Mouse (Mus musculus): Measurements from ENCODE around the gene Nckap5. TPM values are rescaled to one million over a fixed set of nuclear protein-coding genes. Genes with fewer than 3 reads are reported as not detected.

The Nckap5 gene
- polyA plus RNA-seq, 1 experiment from 2014 or later = 24.1 TPM

- Histone ChIP-seq H3K4me1 (peaks cover 7% of the 10 kb centered on the region), H3K27me3 (no peaks in the 10 kb centered on the region), H3K9me3 (replicated peaks) (no peaks in the 10 kb centered on the region), H3K27ac (no peak overlapping the region), H3K4me3 (no peak overlapping the region), H3K4me2 (replicated peaks) (no peak overlapping the region), H3K36me3 (no peaks in the 10 kb centered on the region), H3K9ac (no peak overlapping the region)
- WGBS = 94% methylated on average over 2 of the region's 2 CpGs
- ATAC-seq (ENCODE audit: low FRiP score) = no peak
These were observed 67.4 kb downstream of the Nckap5 start for GRCm38 (mm10) chr1:126763192-126763591.

DNA sequence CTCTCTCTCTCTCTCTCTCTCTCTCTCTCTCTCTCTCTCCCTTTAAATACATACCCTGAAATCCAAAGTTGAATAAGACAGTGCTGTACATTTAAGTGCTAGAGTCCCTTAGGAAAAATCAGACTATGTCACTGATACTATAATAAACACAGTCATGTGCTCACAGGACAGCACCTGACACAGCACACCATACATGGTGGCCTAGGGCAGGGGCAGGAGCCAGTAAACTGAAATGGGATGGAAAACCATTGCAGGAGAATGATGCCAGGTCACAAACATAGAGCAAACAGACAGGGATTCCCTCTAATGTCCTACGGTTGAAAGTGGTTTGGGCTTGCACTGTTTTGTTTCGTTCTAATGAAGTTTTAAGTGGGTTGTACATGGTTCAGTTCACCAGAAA, 70.2 kb downstream of the Nckap5 start:
- Histone ChIP-seq H3K27me3 (no peaks in the 10 kb centered on the region), H3K27ac (no peak overlapping the region), H3K4me2 (replicated peaks) (no peak overlapping the region), H3K9me3 (replicated peaks) (no peaks in the 10 kb centered on the region), H3K4me1 (peaks cover under 1% of the 10 kb centered on the region), H3K4me3 (no peak overlapping the region), H3K9ac (no peak overlapping the region), H3K36me3 (no peaks in the 10 kb centered on the region)
- ATAC-seq (ENCODE audit: low FRiP score) = no peak
- 52% methylated on average over 2 of the region's 2 CpGs for WGBS

DNA sequence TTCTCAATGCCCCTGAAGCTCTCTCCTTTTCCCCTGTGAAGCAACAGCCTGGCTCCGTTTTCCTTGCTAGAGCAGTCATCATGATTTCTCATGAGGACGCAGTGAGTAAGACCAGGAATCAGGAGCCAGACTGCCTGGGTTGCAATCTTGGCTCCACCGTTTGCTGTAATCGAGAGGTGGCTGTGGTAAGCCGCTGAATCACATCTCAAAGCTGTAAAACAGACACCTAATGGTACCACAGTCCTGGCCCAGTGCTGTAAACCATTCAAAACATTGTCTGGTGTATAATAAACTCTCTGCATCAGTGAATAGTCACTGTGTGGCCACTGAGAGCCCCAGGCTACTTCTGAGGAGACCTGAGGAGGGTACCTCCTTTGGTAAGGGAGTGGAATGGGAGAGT, 74.9 kb downstream of the Nckap5 start:
- no peak overlapping the region for H3K27ac ChIP-seq
- H3K36me3 ChIP-seq = no peaks in the 10 kb centered on the region
- no peak overlapping the region for H3K9ac ChIP-seq
- H3K27me3 ChIP-seq = no peaks in the 10 kb centered on the region; the same call in 1 of the 2 replicates
- no peak for ATAC-seq (ENCODE audit: low FRiP score)
- H3K4me1 ChIP-seq = peaks cover 30% of the 10 kb centered on the region
- 80% methylated on average over 5 of the region's 5 CpGs for WGBS
- H3K4me2 ChIP-seq (replicated peaks) = no peak overlapping the region
- H3K4me3 ChIP-seq = no peak overlapping the region
- no peaks in the 10 kb centered on the region for H3K9me3 ChIP-seq (replicated peaks)

DNA sequence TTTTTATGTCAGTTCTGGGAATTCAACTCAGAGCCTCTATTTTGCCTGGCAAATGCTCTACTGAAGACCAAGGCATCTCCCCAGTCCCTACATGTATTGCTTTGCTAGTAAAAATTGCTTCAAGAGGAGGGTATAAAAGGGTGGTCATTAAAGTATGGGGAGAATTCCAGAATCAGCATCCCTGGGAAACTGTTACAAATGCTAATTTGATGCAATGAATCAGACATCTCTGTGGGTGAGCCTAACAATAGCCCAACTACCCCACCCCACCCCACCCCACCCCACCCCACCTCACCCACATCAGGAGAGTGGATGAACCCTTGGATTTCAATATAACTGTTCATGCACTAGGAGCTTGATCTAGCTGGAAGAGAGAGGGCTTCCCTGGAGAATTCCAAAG, 77.0 kb downstream of the Nckap5 start:
- ATAC-seq (ENCODE audit: low FRiP score) = no peak
- no peak overlapping the region for H3K4me3 ChIP-seq
- no peak overlapping the region for H3K27ac ChIP-seq
- no peak overlapping the region for H3K4me2 ChIP-seq (replicated peaks)
- H3K9me3 ChIP-seq (replicated peaks) = no peaks in the 10 kb centered on the region
- no peaks in the 10 kb centered on the region for H3K36me3 ChIP-seq
- H3K9ac ChIP-seq = no peak overlapping the region
- no peaks in the 10 kb centered on the region; the same call in 1 of the 2 replicates for H3K27me3 ChIP-seq
- peaks cover 30% of the 10 kb centered on the region for H3K4me1 ChIP-seq

DNA sequence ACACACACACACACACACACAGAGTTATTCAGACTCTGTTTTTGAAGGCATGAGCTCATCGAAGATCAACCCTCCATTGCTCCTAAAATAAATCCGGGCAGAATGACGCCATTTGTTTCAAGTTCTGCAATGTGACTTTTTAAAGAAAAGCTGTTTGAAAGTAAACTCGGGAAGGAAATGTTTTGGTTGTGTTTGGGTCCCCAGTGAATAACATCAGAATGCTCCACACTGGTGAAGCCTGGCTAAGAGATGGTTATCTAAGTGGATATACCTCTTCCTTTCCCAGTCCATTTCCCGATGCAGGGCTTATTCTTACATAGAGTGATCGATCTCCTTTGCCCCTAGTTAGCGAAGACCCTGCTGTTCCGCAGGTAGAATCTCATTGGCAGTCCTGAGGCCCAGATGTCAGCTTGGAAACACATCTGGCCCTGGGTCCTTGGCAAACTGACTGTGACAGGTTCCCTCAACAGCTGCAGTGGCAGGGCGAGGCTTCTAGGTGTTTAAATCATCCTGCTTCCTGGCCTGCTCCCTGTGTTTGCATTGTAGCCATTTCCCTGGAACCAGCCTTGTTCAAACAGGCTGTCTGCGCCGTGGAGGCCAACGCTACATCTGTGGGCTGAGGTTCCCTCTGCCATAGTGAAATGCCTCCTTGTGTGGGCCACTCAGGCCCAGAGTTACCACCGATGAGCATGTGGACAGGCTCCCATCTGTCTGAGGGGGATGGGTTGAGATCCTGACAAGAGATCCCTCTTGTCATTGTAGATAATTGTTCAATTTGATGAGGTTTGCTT, 78.2 kb downstream of the Nckap5 start:
- H3K9ac ChIP-seq = no peak overlapping the region
- peak; percentile 30; the same call in 1 of the 2 replicates for ATAC-seq (ENCODE audit: low FRiP score)
- H3K9me3 ChIP-seq (replicated peaks) = no peaks in the 10 kb centered on the region
- peaks cover 30% of the 10 kb centered on the region for H3K4me1 ChIP-seq
- H3K36me3 ChIP-seq = no peaks in the 10 kb centered on the region
- no peak overlapping the region for H3K4me2 ChIP-seq (replicated peaks)
- 75% methylated on average over 13 of the region's 13 CpGs for WGBS
- H3K27me3 ChIP-seq = no peaks in the 10 kb centered on the region; the same call in 1 of the 2 replicates
- no peak overlapping the region; the same call in 1 of the 2 replicates for H3K27ac ChIP-seq
- no peak overlapping the region for H3K4me3 ChIP-seq

- Histone ChIP-seq H3K27me3 (no peaks in the 10 kb centered on the region; the same call in 1 of the 2 replicates), H3K4me3 (no peak overlapping the region), H3K9ac (no peak overlapping the region), H3K36me3 (no peaks in the 10 kb centered on the region), H3K4me1 (peaks cover 30% of the 10 kb centered on the region), H3K27ac (peak overlapping the region; percentile 23; the same call in 1 of the 2 replicates), H3K4me2 (replicated peaks) (no peak overlapping the region), H3K9me3 (replicated peaks) (no peaks in the 10 kb centered on the region)
- peak; percentile 38 for ATAC-seq (ENCODE audit: low FRiP score)
- 40% methylated on average over 6 of the region's 6 CpGs for WGBS
These were observed 79.5 kb downstream of the Nckap5 start for GRCm38 (mm10) chr1:126751137-126751536.

GRCm38 (mm10) chr1:126750156-126750555, 80.4 kb downstream of the Nckap5 start:
- 96% methylated on average over 3 of the region's 3 CpGs for WGBS

DNA sequence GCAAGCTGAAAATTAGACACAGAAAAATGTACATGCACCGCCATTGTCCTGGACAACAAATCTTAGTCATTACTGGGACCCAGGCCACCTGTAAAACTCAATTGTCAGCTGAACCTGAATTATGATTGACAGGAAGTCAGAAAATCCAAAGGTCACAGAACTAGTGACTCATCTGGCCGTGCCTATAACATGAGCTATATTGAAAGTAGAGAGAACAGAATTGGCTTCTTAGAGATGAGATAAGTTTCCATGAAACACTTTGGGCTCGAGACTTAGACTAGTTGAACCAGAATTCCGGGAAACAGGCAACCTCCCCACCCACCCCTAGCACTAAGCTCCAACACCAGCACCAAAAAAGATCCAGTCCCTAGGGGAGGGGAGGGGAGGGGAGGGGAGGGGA, 82.7 kb downstream of the Nckap5 start:
- Histone ChIP-seq H3K4me3 (no peak overlapping the region), H3K4me1 (peaks cover 36% of the 10 kb centered on the region), H3K27me3 (no peaks in the 10 kb centered on the region; the same call in 1 of the 2 replicates), H3K4me2 (replicated peaks) (no peak overlapping the region), H3K9me3 (replicated peaks) (no peaks in the 10 kb centered on the region), H3K9ac (no peak overlapping the region), H3K27ac (no peak overlapping the region), H3K36me3 (no peaks in the 10 kb centered on the region)
- no peak for ATAC-seq (ENCODE audit: low FRiP score)
- 89% methylated on average over 4 of the region's 4 CpGs for WGBS

More at GRCm38 (mm10) chr1:126750156-126750555, 80.4 kb downstream of the Nckap5 start:
- no peak overlapping the region for H3K9ac ChIP-seq
- no peaks in the 10 kb centered on the region for H3K9me3 ChIP-seq (replicated peaks)
- H3K27ac ChIP-seq = no peak overlapping the region
- H3K4me2 ChIP-seq (replicated peaks) = no peak overlapping the region
- no peak overlapping the region for H3K4me3 ChIP-seq
- H3K27me3 ChIP-seq = no peaks in the 10 kb centered on the region; the same call in 1 of the 2 replicates
- no peaks in the 10 kb centered on the region for H3K36me3 ChIP-seq
- no peak for ATAC-seq (ENCODE audit: low FRiP score)
- H3K4me1 ChIP-seq = peaks cover 39% of the 10 kb centered on the region

DNA sequence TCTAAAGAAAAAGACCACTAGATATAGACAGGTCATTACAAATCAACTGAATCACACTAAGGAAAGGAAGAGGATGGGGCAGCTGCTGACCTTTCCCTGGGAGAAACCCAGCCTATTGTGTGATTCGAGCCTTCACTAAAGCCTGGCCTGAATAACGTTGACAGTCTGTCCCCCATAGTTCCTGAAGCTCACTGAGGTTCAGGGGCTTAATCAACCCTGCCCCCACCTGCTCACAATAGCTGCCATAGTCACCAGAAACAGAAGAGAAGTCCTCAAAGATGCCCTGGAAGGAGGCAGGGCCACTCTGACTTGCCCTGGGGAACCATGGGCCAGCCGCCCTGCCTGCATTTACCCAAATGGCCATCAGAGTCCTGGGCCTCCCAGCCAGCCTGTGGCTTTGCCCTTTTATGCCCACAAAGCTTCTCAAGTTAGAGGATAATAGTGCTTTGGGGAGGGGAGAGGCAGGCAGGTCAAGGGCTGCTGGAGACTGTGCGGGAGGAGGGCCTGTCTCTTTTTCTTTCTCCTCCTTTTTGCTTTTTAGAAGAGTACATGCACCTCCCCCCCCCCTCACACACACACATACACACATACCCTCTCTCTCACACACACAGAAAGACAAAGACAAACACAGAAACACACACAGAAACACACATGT, 85.0 kb downstream of the Nckap5 start:
- WGBS = 16% methylated on average over 4 of the region's 4 CpGs
- Histone ChIP-seq H3K27ac (peak overlapping the region; percentile 44; the same call in 1 of the 2 replicates), H3K9ac (no peak overlapping the region), H3K4me1 (peaks cover 14% of the 10 kb centered on the region), H3K9me3 (replicated peaks) (no peaks in the 10 kb centered on the region), H3K36me3 (no peaks in the 10 kb centered on the region), H3K4me2 (replicated peaks) (no peak overlapping the region), H3K27me3 (no peaks in the 10 kb centered on the region), H3K4me3 (no peak overlapping the region)
- ATAC-seq (ENCODE audit: low FRiP score) = peak; percentile 38; the same call in 1 of the 2 replicates

DNA sequence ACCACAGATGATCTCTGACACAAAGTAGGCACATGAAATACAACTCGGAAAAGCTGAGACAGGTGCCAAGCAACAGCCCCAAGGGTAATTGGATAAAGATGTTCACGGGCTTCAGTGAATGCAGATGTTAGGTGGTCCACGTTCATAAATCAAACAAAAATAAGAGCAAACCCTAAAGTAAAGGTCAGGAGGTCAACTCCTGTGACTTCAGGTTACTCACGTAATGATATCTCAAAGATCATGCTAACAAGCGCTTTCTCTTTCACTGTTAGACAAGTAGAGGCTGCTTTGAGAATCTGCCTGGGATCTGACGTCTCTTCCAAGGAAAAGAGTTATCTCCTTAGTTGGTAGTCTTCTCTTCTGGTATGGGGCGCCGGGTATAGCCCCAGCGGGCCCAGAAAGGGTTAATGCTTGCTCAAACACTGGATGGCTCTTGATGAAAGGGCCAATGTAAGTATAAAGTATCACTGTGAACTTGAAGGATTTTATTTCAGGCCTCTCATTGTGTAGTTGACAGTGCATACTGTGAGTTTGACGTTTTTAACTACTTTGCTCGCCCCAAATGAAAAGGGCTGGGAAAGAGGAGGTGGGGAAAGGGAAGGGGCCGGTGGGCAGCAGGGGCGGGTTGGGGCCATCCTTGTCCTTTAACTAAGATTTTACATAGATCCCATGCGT, 85.8 kb downstream of the Nckap5 start:
- Histone ChIP-seq H3K4me2 (replicated peaks) (no peak overlapping the region), H3K27me3 (no peaks in the 10 kb centered on the region), H3K27ac (peak overlapping the region; percentile 44; the same call in 1 of the 2 replicates), H3K9ac (no peak overlapping the region), H3K36me3 (no peaks in the 10 kb centered on the region), H3K9me3 (replicated peaks) (no peaks in the 10 kb centered on the region), H3K4me3 (no peak overlapping the region), H3K4me1 (peaks cover 14% of the 10 kb centered on the region)
- 39% methylated on average over 14 of the region's 14 CpGs for WGBS
- ATAC-seq (ENCODE audit: low FRiP score) = peak; percentile 53; the same call in 1 of the 2 replicates

GRCm38 (mm10) chr1:126738291-126738640, 92.3 kb downstream of the Nckap5 start:
- under 1% methylated on average over 12 of the region's 12 CpGs for WGBS
- Histone ChIP-seq H3K27me3 (no peaks in the 10 kb centered on the region), H3K9me3 (replicated peaks) (no peaks in the 10 kb centered on the region), H3K36me3 (no peaks in the 10 kb centered on the region), H3K27ac (peak overlapping the region; percentile 67; the same call in 1 of the 2 replicates), H3K9ac (peak overlapping the region; percentile 62), H3K4me3 (peak overlapping the region; percentile 44), H3K4me2 (replicated peaks) (peak overlapping the region; percentile 70), H3K4me1 (peaks cover 27% of the 10 kb centered on the region)
- ATAC-seq (ENCODE audit: low FRiP score) = peak; percentile 59
